Mouse (Mus musculus): ENCODE measurements around the gene Gm17349.
A peak's percentile ranks its signal among the peaks of the same experiment; 100 is the strongest.
"Not testable (repeated sequence)": the region's sequence is repeated elsewhere in the genome, so short reads cannot be mapped to it uniquely, and the experiment has no call there.

The Gm17349 gene

GRCm38 (mm10) chr15:99705440-99706048 lies at the start of gene Gm17349:
TSS of gene Gm17349 (minus strand) at chr15:99705490.
- peak; percentile 89 for DNase-seq (ENCODE audit: low read depth, low spot score)

- DNase-seq (ENCODE audit: low read depth, low spot score): no peak
Observed at GRCm38 (mm10) chr15:99754204-99754603, 48.9 kb upstream of the Gm17349 start.

GRCm38 (mm10) chr15:99740229-99740628 lies 34.9 kb upstream of the Gm17349 start:
- DNase-seq (ENCODE audit: low read depth, low spot score): no peak

- no peak for DNase-seq (ENCODE audit: low read depth, low spot score)
Observed at GRCm38 (mm10) chr15:99736675-99737074, 31.4 kb upstream of the Gm17349 start.

- DNase-seq (ENCODE audit: low read depth, low spot score): no peak
Observed at GRCm38 (mm10) chr15:99735631-99736030, 30.3 kb upstream of the Gm17349 start.

GRCm38 (mm10) chr15:99733186-99733585 lies 27.9 kb upstream of the Gm17349 start:
- no peak for DNase-seq (ENCODE audit: low read depth, low spot score)

- DNase-seq (ENCODE audit: low read depth, low spot score): no peak
Observed at GRCm38 (mm10) chr15:99731678-99732077, 26.4 kb upstream of the Gm17349 start.

GRCm38 (mm10) chr15:99731167-99731566 lies 25.9 kb upstream of the Gm17349 start:
- DNase-seq (ENCODE audit: low read depth, low spot score): no peak

- peak; percentile 67 for DNase-seq (ENCODE audit: low read depth, low spot score)
Observed at GRCm38 (mm10) chr15:99729056-99729783, 23.9 kb upstream of the Gm17349 start.

- DNase-seq (ENCODE audit: low read depth, low spot score): no peak
Observed at GRCm38 (mm10) chr15:99728211-99728610, 22.9 kb upstream of the Gm17349 start.

GRCm38 (mm10) chr15:99727525-99727924 lies 22.2 kb upstream of the Gm17349 start:
- no peak for DNase-seq (ENCODE audit: low read depth, low spot score)

- not testable (repeated sequence) for DNase-seq (ENCODE audit: low read depth, low spot score)
Observed at GRCm38 (mm10) chr15:99727039-99727438, 21.7 kb upstream of the Gm17349 start.

- no peak for DNase-seq (ENCODE audit: low read depth, low spot score)
Observed at GRCm38 (mm10) chr15:99726549-99726948, 21.3 kb upstream of the Gm17349 start.

GRCm38 (mm10) chr15:99725341-99726155 lies 20.3 kb upstream of the Gm17349 start, which contains the start of gene Cox14:
TSS of gene Cox14 (plus strand) at chr15:99725618.
- peak; percentile 99 for DNase-seq (ENCODE audit: low read depth, low spot score)

GRCm38 (mm10) chr15:99724292-99725021 lies 19.2 kb upstream of the Gm17349 start:
- DNase-seq (ENCODE audit: low read depth, low spot score): peak; percentile 88

- DNase-seq (ENCODE audit: low read depth, low spot score): peak; percentile 91
Observed at GRCm38 (mm10) chr15:99723515-99724291, 18.4 kb upstream of the Gm17349 start.

- DNase-seq (ENCODE audit: low read depth, low spot score): no peak
Observed at GRCm38 (mm10) chr15:99723120-99723514, 17.8 kb upstream of the Gm17349 start.

- DNase-seq (ENCODE audit: low read depth, low spot score): no peak
Observed at GRCm38 (mm10) chr15:99721921-99722743, 16.8 kb upstream of the Gm17349 start.

GRCm38 (mm10) chr15:99719865-99720264 lies 14.6 kb upstream of the Gm17349 start:
- DNase-seq (ENCODE audit: low read depth, low spot score): no peak

- no peak for DNase-seq (ENCODE audit: low read depth, low spot score)
Observed at GRCm38 (mm10) chr15:99718461-99719021, 13.3 kb upstream of the Gm17349 start.

All from ZHBTc4 (cell line).